Mouse (Mus musculus) myocyte (in vitro differentiated cells): Measurements from ENCODE around the gene 2200002J24Rik.

Experiments
- MYOG ChIP-seq, 3 experiments: IDR thresholded peaks; one replicate each; pipeline ENCODE4 v1.6.1; 2011; ENCODE audit warnings: control low read depth in 2 of 3, low read depth in 2 of 3, mild to moderate bottlenecking in 2 of 3; ENCODE audit not compliant: insufficient read length in 2 of 3, control insufficient read depth in 1 of 3, insufficient read depth in 1 of 3
- POLR2A ChIP-seq: IDR thresholded peaks from one replicate; pipeline ENCODE4 v1.6.1; 2011; ENCODE audit warnings: low read depth, mild to moderate bottlenecking, control low read depth, moderate library complexity; ENCODE audit not compliant: insufficient read length
- POLR2AphosphoS2 ChIP-seq: IDR thresholded peaks from one replicate; pipeline ENCODE4 v1.6.1; 2011; ENCODE audit warnings: low read depth, control low read depth; ENCODE audit not compliant: insufficient read length
- TCF12 ChIP-seq: IDR thresholded peaks from one replicate; pipeline ENCODE4 v1.6.1; 2011; ENCODE audit warnings: mild to moderate bottlenecking, control low read depth; ENCODE audit not compliant: poor library complexity, insufficient read depth, severe bottlenecking

DNA sequence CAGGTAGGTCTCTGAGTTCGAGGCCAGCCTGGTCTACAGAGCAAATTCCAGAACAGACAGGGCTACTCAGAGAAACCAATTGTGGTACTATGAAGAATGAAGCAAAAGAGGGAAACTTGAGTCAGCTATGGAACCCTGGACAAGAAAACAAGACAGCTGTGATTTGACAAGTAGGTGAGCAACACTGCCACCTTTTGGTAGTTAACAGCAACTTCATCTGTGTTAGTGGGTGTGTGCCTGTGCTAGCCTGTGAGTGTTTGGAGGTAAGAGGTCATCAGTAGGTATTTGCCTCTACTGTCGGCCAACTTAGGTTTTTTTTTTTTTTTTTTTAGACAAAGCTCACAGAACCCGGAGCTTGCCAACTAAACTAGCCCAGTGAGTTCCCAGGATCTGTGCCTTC lies 29.5 kb upstream of the 2200002J24Rik start:
- TF ChIP-seq POLR2A, result no peak
- no peak for TF ChIP-seq TCF12
- no peak for TF ChIP-seq MYOG (IDR thresholded peaks at IDR 0.05; ENCODE audit: control insufficient read depth in 1 of 3, insufficient read depth in 1 of 3, insufficient read length in 2 of 3, low read depth in 2 of 3)
- TF ChIP-seq POLR2AphosphoS2, result no peak
